Mouse (Mus musculus) adipocyte (in vitro differentiated cells): Measurements from ENCODE around the gene BC048562.

Experiments used
- DNase-seq: peaks from one replicate; pipeline ENCODE4 v3.0.0-alpha.2; 2016; ENCODE audit warnings: low spot score

Gene BC048562

GRCm38 (mm10) chr9:108479721-108480351 is 43.6 kb downstream of the BC048562 start, which contains the start of gene Lamb2:
Gene Lamb2, plus strand, starts transcription at chr9:108479736.
- peak; percentile 74 for DNase-seq

GRCm38 (mm10) chr9:108480813-108481519 is 44.7 kb downstream of the BC048562 start:
- DNase-seq: no peak

GRCm38 (mm10) chr9:108481520-108482210 is 45.4 kb downstream of the BC048562 start:
- DNase-seq: no peak

GRCm38 (mm10) chr9:108483051-108483790 is 46.9 kb downstream of the BC048562 start:
- no peak for DNase-seq

- no peak for DNase-seq
Measured at GRCm38 (mm10) chr9:108484021-108484420, 47.7 kb downstream of the BC048562 start.

- DNase-seq: no peak
Measured at GRCm38 (mm10) chr9:108485301-108485875, 49.1 kb downstream of the BC048562 start.

- no peak for DNase-seq
Measured at GRCm38 (mm10) chr9:108486973-108487530, 50.8 kb downstream of the BC048562 start.

GRCm38 (mm10) chr9:108488403-108488802 is 52.1 kb downstream of the BC048562 start:
- no peak for DNase-seq

- DNase-seq: no peak
Measured at GRCm38 (mm10) chr9:108489215-108489614, 52.9 kb downstream of the BC048562 start.

- no peak for DNase-seq
Measured at GRCm38 (mm10) chr9:108489702-108490558, 53.6 kb downstream of the BC048562 start.

GRCm38 (mm10) chr9:108490559-108491285 is 54.4 kb downstream of the BC048562 start, which contains the start of gene Usp19:
Gene Usp19, plus strand, starts transcription at chr9:108490602.
- peak; percentile 97 for DNase-seq

GRCm38 (mm10) chr9:108491286-108491580 is 55.0 kb downstream of the BC048562 start:
- DNase-seq: no peak

- peak; percentile 79 for DNase-seq
Measured at GRCm38 (mm10) chr9:108492043-108492750, 55.9 kb downstream of the BC048562 start.

- DNase-seq: no peak
Measured at GRCm38 (mm10) chr9:108493246-108493645, 57.0 kb downstream of the BC048562 start.

GRCm38 (mm10) chr9:108494146-108494825 is 58.0 kb downstream of the BC048562 start:
- DNase-seq: no peak

GRCm38 (mm10) chr9:108494905-108495304 is 58.6 kb downstream of the BC048562 start:
- no peak for DNase-seq
